Mouse (Mus musculus): ENCODE measurements at regions not wholly inside any gene's neighbourhood (a gene's known extent, or its start where the extent isn't known, plus 50 kb on each side); places are given as distances from the start of the nearest gene placed in this dataset.

- TF ChIP-seq POLR2A (IDR thresholded peaks at IDR 0.05; ENCODE audit: insufficient read depth, low read length) (no peak), CTCF (IDR thresholded peaks at IDR 0.05; ENCODE audit: low read depth, low read length) (no peak)
Observed at GRCm38 (mm10) chr2:75010647-75011046, 185.0 kb downstream of the Mtx2 start.
